Mouse (Mus musculus) small intestine, adult 2 months (tissue): ENCODE results near the gene Usp29.

ENCODE experiments used
- CTCF ChIP-seq: fragments of 200-500 bp; IDR thresholded peaks from 2 replicates; pipeline ENCODE4 v1.5.1; 2012; ENCODE audit warnings: low read depth, mild to moderate bottlenecking, control low read depth, inconsistent platforms, low read length, moderate library complexity, mixed read lengths; ENCODE audit not compliant: insufficient replicate concordance, insufficient read length; ENCODE audit errors: extremely low read depth
- POLR2A ChIP-seq: fragments of 200-500 bp; IDR thresholded peaks from 2 replicates; pipeline ENCODE4 v1.6.1; 2012; ENCODE audit warnings: low read depth, mild to moderate bottlenecking, control low read depth, inconsistent platforms, low read length, moderate library complexity

- no peak for TF ChIP-seq POLR2A
- TF ChIP-seq CTCF: no peak
Observed at GRCm38 (mm10) chr7:6707416-6708015, 22.9 kb upstream of the Usp29 start.
